Mouse (Mus musculus) liver, adult 2 months (tissue): ENCODE data around the gene St5.

Experiments used
- CTCF ChIP-seq: fragments of 200-500 bp; IDR thresholded peaks from 2 replicates; pipeline ENCODE4 v1.5.1; 2011; ENCODE audit warnings: low read depth, low read length, control low read depth
- POLR2A ChIP-seq: fragments of 200-500 bp; IDR thresholded peaks from 2 replicates; pipeline ENCODE4 v1.6.1; 2011; ENCODE audit warnings: low read length, control low read depth; ENCODE audit not compliant: insufficient read depth; ENCODE audit errors: extremely low read depth

GRCm38 (mm10) chr7:109533129-109533528, 170.3 kb downstream of the St5 start:
- TF ChIP-seq POLR2A (no peak), CTCF (no peak)
